Mouse (Mus musculus) heart, postnatal 36 days (tissue): ENCODE data around the gene Naa16. TPM values are rescaled to one million over a fixed set of nuclear protein-coding genes. Genes with fewer than 3 reads are reported as not detected.

Experiments used
- DNase-seq, 2 experiments: peaks; one replicate each; pipeline ENCODE4 v3.0.0; 2021 to 2022
- intact Hi-C: fragments of 180-260 bp; cut with DNase I; formaldehyde crosslinking; loops from one replicate; pipeline ENCODE4 v1.15.1; 2025
- total RNA-seq, 2 experiments: library from RNA; stranded (reverse); gene quantifications; 2 replicates each; pipeline ENCODE4 v1.2.3; 2021

Naa16 gene
- total RNA-seq, 2 experiments from 2014 or later: 10.8 to 11.2 TPM

GRCm38 (mm10) chr14:79301466-79301875 is 89.1 kb downstream of the Naa16 start, which contains the start of gene Rgcc:
TSS of gene Rgcc (minus strand) at chr14:79301645.
- intact Hi-C loops: loop anchor here (2.0 to 5.0 kb wide), 2 partner anchors 25 to 179 kb away; no protein-coding TSS in a partner anchor

DNA sequence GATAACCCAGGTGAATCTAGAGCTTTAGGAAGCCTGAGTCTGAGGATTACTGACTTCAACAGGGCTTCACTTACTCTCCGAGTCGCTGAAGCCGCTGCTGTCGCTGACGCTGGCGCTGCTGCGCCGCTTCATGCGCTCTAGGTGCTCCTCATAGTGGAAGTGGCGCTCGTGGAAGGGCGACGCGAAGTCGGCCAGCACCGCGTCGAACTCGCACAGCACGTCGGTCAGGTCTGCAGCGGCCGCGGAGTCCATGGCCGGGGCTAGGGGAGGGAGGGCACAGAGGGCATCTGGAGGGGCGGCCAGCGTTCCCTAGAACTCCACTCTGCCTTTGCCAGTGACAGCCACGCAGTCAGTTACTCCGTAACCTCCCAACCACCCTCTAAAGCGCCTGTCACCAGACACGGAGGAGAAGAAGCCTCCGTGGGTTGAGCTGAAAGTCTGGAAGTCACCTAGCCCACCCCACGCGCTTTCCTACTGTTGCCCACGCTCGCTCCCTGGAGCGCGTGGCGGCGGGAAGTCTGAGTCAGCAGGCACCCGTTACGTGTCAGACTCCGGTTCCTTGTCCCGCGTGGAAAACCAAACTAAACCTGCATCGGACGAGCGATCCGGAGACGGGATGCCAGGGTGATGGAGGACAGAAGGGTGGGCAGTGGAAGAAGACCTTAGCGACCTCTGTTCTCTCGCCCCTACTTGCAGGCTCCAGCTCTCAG is 89.8 kb downstream of the Naa16 start:
- DNase-seq: no peak
- intact Hi-C loops: loop anchor here (2.0 to 5.0 kb wide), 2 partner anchors 26 to 178 kb away; no protein-coding TSS in a partner anchor

More at GRCm38 (mm10) chr14:79301466-79301875, 89.1 kb downstream of the Naa16 start, which contains the start of gene Rgcc:
- peak; percentile 91 to 94 for DNase-seq

DNA sequence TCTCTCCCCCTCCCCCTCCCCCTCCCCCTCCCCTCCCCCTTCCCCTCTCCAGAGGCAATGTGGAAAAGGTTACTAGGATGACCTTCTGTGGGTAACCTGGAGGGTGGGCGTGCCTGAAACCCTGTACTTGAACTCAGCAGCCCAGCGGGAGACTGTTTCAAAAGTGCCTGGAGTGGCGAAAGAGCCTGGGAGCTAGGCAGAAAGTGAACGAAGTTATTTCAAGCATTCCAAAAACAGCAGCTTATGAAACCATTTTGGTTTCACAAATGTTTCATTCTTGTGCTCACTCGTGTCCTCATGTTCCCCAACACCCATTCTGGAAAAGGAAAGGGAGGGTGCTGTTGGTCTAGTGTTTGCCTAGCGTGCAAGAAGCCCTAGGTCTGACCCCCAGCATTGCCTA is 90.8 kb downstream of the Naa16 start:
- no peak for DNase-seq
- intact Hi-C loops: loop anchor here (2.0 to 5.0 kb wide), 4 partner anchors 25 to 177 kb away; no protein-coding TSS in a partner anchor

- no peak for DNase-seq
- intact Hi-C loops: loop anchor here (2.0 to 5.0 kb wide), 2 partner anchors 24 to 117 kb away; no protein-coding TSS in a partner anchor
These were observed 91.3 kb downstream of the Naa16 start for GRCm38 (mm10) chr14:79299230-79299629.

GRCm38 (mm10) chr14:79298314-79298992 is 92.1 kb downstream of the Naa16 start:
- intact Hi-C loops: loop anchor here (2.0 to 5.0 kb wide), 2 partner anchors 24 to 116 kb away; no protein-coding TSS in a partner anchor
- DNase-seq: no peak

DNA sequence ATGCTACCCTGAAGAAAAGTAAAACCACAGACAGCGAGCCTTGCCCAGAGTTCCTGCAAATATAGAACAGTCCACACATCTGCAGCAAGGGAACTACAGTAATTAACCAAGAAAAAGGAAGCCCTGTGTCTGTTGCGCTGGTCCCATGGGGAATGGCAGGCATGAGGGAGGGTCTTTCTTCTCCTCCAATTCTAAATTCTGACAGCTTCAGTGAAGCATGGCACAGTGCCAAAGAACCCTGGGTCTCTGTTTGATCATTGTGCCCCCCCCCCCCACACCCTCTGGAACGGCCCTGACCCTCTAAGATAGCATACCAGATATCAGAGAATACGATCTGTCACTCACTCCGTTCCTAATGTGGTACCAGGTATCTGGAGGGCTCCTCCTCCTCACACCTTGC is 93.7 kb downstream of the Naa16 start:
- DNase-seq: no peak
- intact Hi-C loops: loop anchor here (5.0 kb wide), 1 partner anchor 115 kb away; no protein-coding TSS in a partner anchor

GRCm38 (mm10) chr14:79296201-79296600 is 94.4 kb downstream of the Naa16 start:
- intact Hi-C loops: loop anchor here (5.0 kb wide), 1 partner anchor 114 kb away; no protein-coding TSS in a partner anchor
- no peak for DNase-seq

GRCm38 (mm10) chr14:79295579-79295978 is 95.0 kb downstream of the Naa16 start:
- no peak for DNase-seq
- intact Hi-C loops: loop anchor here (5.0 kb wide), 1 partner anchor 113 kb away; no protein-coding TSS in a partner anchor

- no peak for DNase-seq
- intact Hi-C loops: loop anchor here (5.0 kb wide), 1 partner anchor 113 kb away; no protein-coding TSS in a partner anchor
These were observed 95.6 kb downstream of the Naa16 start for GRCm38 (mm10) chr14:79294950-79295349.

GRCm38 (mm10) chr14:79294051-79294814 is 96.3 kb downstream of the Naa16 start:
- no peak for DNase-seq
- intact Hi-C loops: no loop called here

GRCm38 (mm10) chr14:79293119-79293780 is 97.3 kb downstream of the Naa16 start:
- intact Hi-C loops: no loop called here
- peak in 1 of 2 experiments; percentile 45 for DNase-seq

GRCm38 (mm10) chr14:79291629-79292028 is 98.9 kb downstream of the Naa16 start:
- DNase-seq: no peak
- intact Hi-C loops: no loop called here

DNA sequence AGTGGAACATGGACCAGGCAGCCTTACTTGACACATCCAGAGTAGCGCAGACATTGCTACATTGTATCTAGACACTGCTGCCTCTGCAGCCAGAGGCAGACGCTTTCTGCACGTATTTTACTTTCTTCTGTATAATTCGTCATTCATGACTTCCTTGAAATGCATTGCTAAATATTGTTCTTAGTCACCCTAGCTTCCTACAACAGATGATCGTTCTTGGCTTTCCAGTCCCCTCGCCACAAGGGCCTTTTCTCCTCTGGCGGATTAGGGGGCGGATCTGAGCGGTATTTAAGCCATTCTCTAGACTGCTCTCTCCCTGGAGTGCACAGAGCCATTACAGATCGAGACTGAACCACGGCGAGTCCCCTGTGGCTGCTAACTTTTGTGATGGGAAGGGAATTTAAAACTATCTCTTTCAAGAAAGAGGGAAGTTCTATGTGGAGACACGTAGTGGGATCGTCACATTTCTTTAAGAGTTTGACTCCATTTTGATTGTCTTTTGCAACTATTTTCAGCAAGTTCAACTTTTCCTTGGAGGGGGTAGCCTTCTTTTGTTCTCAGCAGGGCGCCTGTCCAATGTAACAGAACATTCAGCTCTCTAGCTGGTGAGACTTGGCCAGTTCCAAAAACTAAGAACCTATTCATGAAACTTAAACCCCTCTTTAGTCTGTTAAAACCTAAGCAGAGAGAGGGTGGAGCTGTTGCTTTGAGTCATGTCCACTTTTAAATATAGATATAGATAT is 99.7 kb downstream of the Naa16 start:
- intact Hi-C loops: no loop called here
- DNase-seq: no peak

GRCm38 (mm10) chr14:79289909-79290308 is 100.7 kb downstream of the Naa16 start:
- DNase-seq: no peak
- intact Hi-C loops: no loop called here

GRCm38 (mm10) chr14:79288280-79288679 is 102.3 kb downstream of the Naa16 start:
- DNase-seq: no peak
- intact Hi-C loops: no loop called here

GRCm38 (mm10) chr14:79287251-79287863 is 103.2 kb downstream of the Naa16 start:
- intact Hi-C loops: no loop called here
- no peak for DNase-seq

- no peak for DNase-seq
- intact Hi-C loops: no loop called here
These were observed 105.0 kb downstream of the Naa16 start for GRCm38 (mm10) chr14:79285549-79285948.

- intact Hi-C loops: no loop called here
- DNase-seq: no peak
These were observed 106.0 kb downstream of the Naa16 start for GRCm38 (mm10) chr14:79284616-79285015.

DNA sequence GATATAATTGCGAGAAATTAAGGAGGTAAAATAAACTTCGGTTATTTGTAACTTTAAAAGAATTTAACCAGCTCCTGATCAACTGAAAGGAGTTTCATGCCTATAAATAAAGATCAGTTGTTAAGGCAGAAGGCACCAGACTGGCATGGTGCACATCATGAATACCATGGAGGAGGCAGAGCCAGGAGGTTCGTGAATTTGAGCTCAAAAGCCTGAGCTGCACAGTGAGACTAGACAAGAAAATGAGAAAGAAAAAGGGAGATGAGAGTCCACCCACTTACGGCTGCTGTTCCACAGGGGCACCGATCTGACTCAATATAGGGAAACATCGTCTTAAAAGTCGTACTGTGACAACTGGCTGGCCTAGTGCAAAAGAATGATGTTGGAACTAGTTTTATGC is 106.6 kb downstream of the Naa16 start:
- intact Hi-C loops: no loop called here
- no peak for DNase-seq
